Mouse (Mus musculus): ENCODE measurements at regions not wholly inside any gene's neighbourhood (a gene's known extent, or its start where the extent isn't known, plus 50 kb on each side); places are given as distances from the start of the nearest gene placed in this dataset.

- Histone ChIP-seq H3K27ac (ENCODE audit: insufficient read depth, low read depth) (no peak overlapping the region), H3K27me3 (replicated peaks) (no peaks in the 10 kb centered on the region), H3K79me2 (replicated peaks; ENCODE audit: control insufficient read depth, extremely low read depth, insufficient read depth, poor library complexity, severe bottlenecking) (no peaks in the 10 kb centered on the region), H3K4me3 (replicated peaks in 1 of 3; ENCODE audit: low read depth in 2 of 3, low read length in 2 of 3, poor library complexity in 1 of 3) (no peak overlapping the region), H3K4me1 (ENCODE audit: control insufficient read depth in 1 of 2, insufficient read depth in 2 of 2) (no peaks in the 10 kb centered on the region), H3K9ac (ENCODE audit: insufficient read depth, low read depth) (no peak overlapping the region), H3K36me3 (replicated peaks in 1 of 2; ENCODE audit: control insufficient read depth in 1 of 2, insufficient read depth in 1 of 2, low read length in 1 of 2) (no peaks in the 10 kb centered on the region), H3K4me2 (ENCODE audit: insufficient read depth, low read depth, poor library complexity, severe bottlenecking) (no peak overlapping the region), H3K9me3 (replicated peaks; ENCODE audit: low read length) (no peaks in the 10 kb centered on the region)
- DNase-seq (ENCODE audit: extremely low read depth): no peak
- dilution Hi-C loops (cut with MboI; ENCODE audit: extremely low pct_ligation_motif_present, extremely low pct_unique_long_range_greater_than_20kb, low sequenced_read_pairs) (no loop called here), in situ Hi-C loops (cut with MboI; ENCODE audit: low pct_ligation_motif_present, low pct_unique_long_range_greater_than_20kb, low sequenced_read_pairs) (no loop called here)
- TF ChIP-seq MEF2A (IDR thresholded peaks at IDR 0.05; ENCODE audit: borderline replicate concordance, low read depth, low read length): no peak
- no peak for TF ChIP-seq SMC3 (IDR thresholded peaks at IDR 0.05; ENCODE audit: low read depth, low read length)
- no peak for TF ChIP-seq CHD1 (IDR thresholded peaks at IDR 0.05; ENCODE audit: low read depth, low read length)
- no peak for TF ChIP-seq RAD21 (IDR thresholded peaks at IDR 0.05; ENCODE audit: low read depth, low read length)
- no peak for TF ChIP-seq MAZ (IDR thresholded peaks at IDR 0.05; ENCODE audit: low read depth, low read length)
- no peak for TF ChIP-seq PAX5 (IDR thresholded peaks at IDR 0.05; ENCODE audit: low read length)
- TF ChIP-seq GABPA (IDR thresholded peaks at IDR 0.05; ENCODE audit: insufficient replicate concordance, low read depth, low read length): no peak
- TF ChIP-seq CTCF (conservative IDR thresholded peaks at IDR 0.05 in 1 of 2, IDR thresholded peaks at IDR 0.05 in 1 of 2; ENCODE audit: low read depth in 2 of 2, low read length in 2 of 2): no peak
- no peak for TF ChIP-seq TCF12 (IDR thresholded peaks at IDR 0.05; ENCODE audit: low read depth, low read length)
- TF ChIP-seq MAFK (IDR thresholded peaks at IDR 0.05; ENCODE audit: insufficient replicate concordance, low read length): no peak
- no peak for TF ChIP-seq ZC3H11A (IDR thresholded peaks at IDR 0.05; ENCODE audit: low read depth, low read length)
- no peak for TF ChIP-seq ETS1 (conservative IDR thresholded peaks at IDR 0.05; ENCODE audit: low read depth, low read length)
- no peak for TF ChIP-seq USF2 (conservative IDR thresholded peaks at IDR 0.05; ENCODE audit: low read depth, low read length)
These were observed 68.3 kb downstream of the Kbtbd8 start for GRCm38 (mm10) chr6:95185074-95185931.

GRCm38 (mm10) chr6:95196631-95197030 lies 79.6 kb downstream of the Kbtbd8 start:
- Histone ChIP-seq H3K36me3 (replicated peaks in 1 of 2; ENCODE audit: control insufficient read depth in 1 of 2, insufficient read depth in 1 of 2, low read length in 1 of 2) (no peaks in the 10 kb centered on the region), H3K79me2 (replicated peaks; ENCODE audit: control insufficient read depth, extremely low read depth, insufficient read depth, poor library complexity, severe bottlenecking) (no peaks in the 10 kb centered on the region), H3K9me3 (replicated peaks; ENCODE audit: low read length) (no peaks in the 10 kb centered on the region), H3K4me1 (ENCODE audit: control insufficient read depth in 1 of 2, insufficient read depth in 2 of 2) (no peaks in the 10 kb centered on the region), H3K27ac (ENCODE audit: insufficient read depth, low read depth) (no peak overlapping the region), H3K4me2 (ENCODE audit: insufficient read depth, low read depth, poor library complexity, severe bottlenecking) (no peak overlapping the region), H3K27me3 (replicated peaks) (no peaks in the 10 kb centered on the region), H3K9ac (ENCODE audit: insufficient read depth, low read depth) (no peak overlapping the region), H3K4me3 (replicated peaks in 1 of 3; ENCODE audit: low read depth in 2 of 3, low read length in 2 of 3, poor library complexity in 1 of 3) (no peak overlapping the region)
- TF ChIP-seq CHD2 (IDR thresholded peaks at IDR 0.05; ENCODE audit: low read length) (no peak), MAFK (IDR thresholded peaks at IDR 0.05; ENCODE audit: insufficient replicate concordance, low read length) (no peak), USF1 (IDR thresholded peaks at IDR 0.05; ENCODE audit: low read depth, low read length) (no peak), SIN3A (IDR thresholded peaks at IDR 0.05; ENCODE audit: low read length) (no peak), USF2 (conservative IDR thresholded peaks at IDR 0.05; ENCODE audit: low read depth, low read length) (no peak), EP300 (IDR thresholded peaks at IDR 0.05; ENCODE audit: low read length) (no peak), ZNF384 (IDR thresholded peaks at IDR 0.05; ENCODE audit: low read depth, low read length) (no peak), MAX (IDR thresholded peaks at IDR 0.05; ENCODE audit: low read length) (no peak), NRF1 (IDR thresholded peaks at IDR 0.05; ENCODE audit: low read depth, low read length) (no peak), MAZ (IDR thresholded peaks at IDR 0.05; ENCODE audit: low read depth, low read length) (no peak), PAX5 (IDR thresholded peaks at IDR 0.05; ENCODE audit: low read length) (no peak), JUN (IDR thresholded peaks at IDR 0.05; ENCODE audit: insufficient read depth, low read depth, low read length) (no peak), RCOR1 (conservative IDR thresholded peaks at IDR 0.05; ENCODE audit: low read depth, low read length) (no peak)
- dilution Hi-C loops (cut with MboI; ENCODE audit: extremely low pct_ligation_motif_present, extremely low pct_unique_long_range_greater_than_20kb, low sequenced_read_pairs): no loop called here
- no peak for DNase-seq (ENCODE audit: extremely low read depth)
- in situ Hi-C loops (cut with MboI; ENCODE audit: low pct_ligation_motif_present, low pct_unique_long_range_greater_than_20kb, low sequenced_read_pairs): no loop called here
